Comparison of ENCODE assay signal across 19 mouse cellular contexts in genomic region chr16:5347151-5347550, GRCm38 (mm10).
"Had no signal": no experiment of that assay in that cellular context is flagged by ENCODE, and none has a peak within 500 bp of the region (broad histone marks: within the 10 kb centered on the region; RNA-seq: fewer than 3 reads in every experiment).

No protein-coding gene starts in this region.

- H3K27ac ChIP-seq: limb, embryonic 12.5 days; limb, embryonic 15.5 days; liver, embryonic 14.5 days; macrophage; midbrain, embryonic 13.5 days; neural tube, embryonic 13.5 days; stomach, embryonic 15.5 days had no signal

- H3K27me3 ChIP-seq: limb, embryonic 15.5 days; stomach, embryonic 15.5 days had no signal

- H3K36me3 ChIP-seq: limb, embryonic 12.5 days; limb, embryonic 15.5 days; midbrain, embryonic 13.5 days; neural tube, embryonic 13.5 days; stomach, embryonic 15.5 days had no signal

- DNase-seq: kidney, adult 9 months; kidney, postnatal 14 days; kidney, postnatal 4 days; liver, postnatal 0 days; lung, embryonic 14.5 days; retina, postnatal 1 day; right cerebral cortex, postnatal 25 days; spleen, adult 18-20 months; thymus, postnatal 25 days had no signal

- H3K9ac ChIP-seq: limb, embryonic 12.5 days; limb, embryonic 15.5 days; liver, embryonic 14.5 days; liver, postnatal 0 days; lung, embryonic 14.5 days; midbrain, embryonic 13.5 days; neural tube, embryonic 13.5 days; stomach, embryonic 15.5 days had no signal

- ATAC-seq: liver, postnatal 0 days; lung, postnatal 0 days; midbrain, embryonic 13.5 days had no signal

- H3K9me3 ChIP-seq: limb, embryonic 15.5 days; midbrain, embryonic 13.5 days; neural tube, embryonic 13.5 days; stomach, embryonic 15.5 days had no signal

- H3K4me2 ChIP-seq: limb, embryonic 12.5 days; limb, embryonic 15.5 days; liver, embryonic 11.5 days; lung, embryonic 14.5 days; midbrain, embryonic 13.5 days; neural tube, embryonic 13.5 days; stomach, embryonic 15.5 days had no signal

- H3K4me3 ChIP-seq: limb, embryonic 12.5 days; limb, embryonic 15.5 days; midbrain, embryonic 13.5 days; myocyte; neural tube, embryonic 13.5 days; stomach, embryonic 15.5 days had no signal
